Mouse (Mus musculus) right cerebral cortex, postnatal 4 days (tissue): Measurements from ENCODE around the gene Nek6.

Experiments used
- DNase-seq: peaks from one replicate; pipeline ENCODE4 v3.0.0-alpha.2; 2022

Nek6 gene

DNA sequence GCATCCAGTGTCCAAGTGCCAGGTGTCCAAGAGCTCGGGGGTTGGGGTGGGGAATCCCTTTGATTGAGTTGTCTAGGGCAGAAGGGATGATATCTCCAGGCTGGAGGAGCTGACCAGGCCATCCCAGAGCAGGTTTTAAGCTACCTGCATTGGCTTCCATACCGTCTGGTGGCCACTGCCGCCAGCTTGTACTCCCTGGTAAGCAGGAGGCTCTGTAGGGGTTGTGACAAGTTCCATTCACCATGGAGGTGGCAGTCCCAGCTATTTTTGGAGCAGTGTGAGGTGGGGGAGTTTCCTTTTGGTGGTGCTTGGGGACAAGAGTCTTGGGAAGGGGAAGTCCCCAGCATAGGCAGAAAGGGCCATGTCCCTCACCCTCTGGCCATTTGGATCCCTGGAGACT, 29.7 kb downstream of the Nek6 start:
- DNase-seq: no peak

DNA sequence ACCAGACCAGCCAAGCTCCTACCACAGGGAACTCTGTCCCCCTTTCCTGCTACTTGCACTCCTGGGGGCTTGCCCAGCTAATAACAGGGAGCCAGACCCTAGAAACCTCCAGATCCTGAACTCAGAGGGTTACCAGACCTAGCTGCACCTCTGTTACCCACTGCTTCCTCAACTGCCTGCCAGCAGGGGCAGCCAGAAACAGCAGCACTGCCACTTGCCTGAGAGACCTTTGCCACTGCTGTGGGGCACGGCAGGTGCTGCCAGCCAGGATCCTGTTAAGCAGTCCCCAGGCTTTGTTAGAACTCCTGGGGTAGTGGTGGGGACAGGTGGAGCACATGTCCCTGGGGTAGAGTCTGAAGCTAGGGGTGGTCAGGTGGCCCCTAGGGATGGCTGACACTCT, 30.1 kb downstream of the Nek6 start:
- DNase-seq: no peak

DNA sequence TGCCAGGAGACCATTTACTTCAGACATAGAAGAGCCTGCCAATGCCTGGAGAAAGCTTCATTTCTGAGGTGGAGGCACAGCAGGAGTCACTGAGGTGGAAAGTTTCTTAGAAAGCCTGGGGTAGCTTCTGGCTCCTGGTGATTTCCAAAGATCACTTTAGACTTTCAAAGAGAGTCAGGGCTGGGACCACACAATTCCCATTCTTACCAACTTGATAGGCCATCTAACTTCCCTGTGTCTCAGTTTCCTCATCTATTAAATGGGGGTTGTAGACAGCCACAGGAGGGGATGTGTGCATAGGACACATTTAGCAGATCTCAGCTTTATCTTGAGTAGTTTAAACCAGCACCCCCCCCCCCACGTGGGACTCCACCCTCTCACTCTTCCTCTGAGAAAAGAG, 30.9 kb downstream of the Nek6 start:
- no peak for DNase-seq

DNA sequence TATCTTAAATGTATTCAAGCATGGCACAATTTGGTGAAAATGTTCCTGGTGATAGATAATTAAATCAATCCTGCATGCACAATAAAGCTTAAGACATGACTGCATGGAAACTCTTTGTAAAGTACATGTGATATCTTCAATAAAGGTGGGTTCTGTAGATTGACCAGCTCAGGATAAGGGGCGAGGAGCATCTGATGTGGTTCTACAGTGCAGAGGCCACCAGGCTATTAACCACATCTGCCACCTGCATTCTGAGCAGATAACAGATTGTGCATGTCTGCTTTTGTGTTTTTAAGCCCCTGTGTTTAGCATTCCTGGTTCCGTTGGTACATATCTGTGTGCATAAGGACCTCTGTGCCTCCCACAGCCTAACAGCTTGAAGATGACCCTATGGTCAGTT, 31.7 kb downstream of the Nek6 start:
- DNase-seq: no peak

DNA sequence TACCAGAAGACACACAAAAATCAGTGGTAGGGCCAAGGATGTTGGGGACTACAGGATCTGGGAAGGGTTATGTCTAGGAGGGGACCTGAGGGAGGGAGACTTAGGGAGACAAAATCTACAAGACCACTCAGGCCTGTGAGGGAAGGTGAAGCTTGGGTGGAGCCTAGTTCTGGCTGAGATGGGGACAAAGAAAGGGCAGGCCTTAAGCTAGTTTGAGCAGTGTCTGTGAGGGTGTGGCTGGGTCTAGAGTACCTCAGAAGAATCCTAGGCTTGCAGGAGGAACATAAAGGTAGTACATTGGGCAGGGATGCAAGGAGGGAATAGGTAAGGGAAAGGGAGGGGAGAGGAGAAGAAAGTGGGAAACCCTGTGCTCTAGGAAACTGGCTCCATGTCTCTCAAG, 32.9 kb downstream of the Nek6 start:
- no peak for DNase-seq

DNA sequence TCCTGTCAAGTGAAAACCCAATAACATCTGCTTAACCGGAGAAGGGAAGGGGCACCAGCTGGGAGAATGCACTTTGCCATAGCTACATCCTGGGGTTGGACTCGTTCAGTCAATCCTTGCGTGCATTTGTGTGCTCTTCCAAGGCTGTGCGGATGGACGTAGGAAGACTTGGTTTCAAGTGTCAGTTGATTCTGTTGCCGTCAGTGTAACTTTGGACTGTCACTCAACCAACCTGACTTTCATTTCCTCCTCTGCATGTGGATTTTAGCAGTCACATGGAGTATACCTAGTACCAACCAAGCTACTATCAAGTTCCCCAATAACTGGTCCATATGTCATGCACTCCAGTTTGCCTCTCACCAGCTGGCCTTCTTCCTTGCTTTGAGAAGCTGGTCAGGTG, 33.5 kb downstream of the Nek6 start:
- DNase-seq: no peak

DNA sequence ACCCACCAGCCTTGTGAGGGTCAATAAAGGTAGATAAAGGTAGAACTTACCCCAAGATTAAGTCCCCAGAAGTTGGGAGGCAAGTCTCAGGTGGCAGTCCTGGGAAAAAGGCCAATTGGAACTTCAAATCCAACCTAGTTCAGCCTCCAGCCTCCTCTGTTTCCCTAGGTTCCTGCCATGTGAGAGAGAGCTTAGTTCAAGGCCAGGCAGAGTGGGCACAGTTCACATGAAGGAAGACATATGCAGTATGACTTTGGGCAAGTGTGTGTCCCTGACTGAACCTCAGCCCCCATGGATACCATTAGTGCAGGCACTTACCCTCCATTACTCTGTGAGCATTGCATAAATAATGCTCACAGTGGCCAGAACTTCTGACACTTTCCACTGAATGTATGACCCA, 34.3 kb downstream of the Nek6 start:
- no peak for DNase-seq

DNA sequence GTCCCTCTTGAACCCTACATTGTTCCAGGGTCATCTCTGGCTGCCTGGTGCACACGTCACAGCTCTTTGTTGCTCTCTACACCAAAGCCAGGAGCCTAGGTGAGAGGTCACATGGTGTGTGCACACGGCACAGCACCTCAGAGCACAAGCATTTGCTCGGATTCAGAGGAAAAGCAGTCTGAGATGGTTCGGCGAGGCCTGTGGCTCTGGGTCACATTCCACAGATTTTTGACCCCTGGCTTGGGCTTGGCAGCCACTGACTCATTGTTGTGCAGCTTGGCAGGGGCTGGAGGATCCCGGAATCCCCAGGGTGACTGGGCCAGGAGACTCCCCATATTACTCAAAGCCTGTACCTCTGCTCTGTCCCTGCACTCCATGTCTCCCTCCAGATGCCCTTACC, 34.8 kb downstream of the Nek6 start:
- DNase-seq: no peak

DNA sequence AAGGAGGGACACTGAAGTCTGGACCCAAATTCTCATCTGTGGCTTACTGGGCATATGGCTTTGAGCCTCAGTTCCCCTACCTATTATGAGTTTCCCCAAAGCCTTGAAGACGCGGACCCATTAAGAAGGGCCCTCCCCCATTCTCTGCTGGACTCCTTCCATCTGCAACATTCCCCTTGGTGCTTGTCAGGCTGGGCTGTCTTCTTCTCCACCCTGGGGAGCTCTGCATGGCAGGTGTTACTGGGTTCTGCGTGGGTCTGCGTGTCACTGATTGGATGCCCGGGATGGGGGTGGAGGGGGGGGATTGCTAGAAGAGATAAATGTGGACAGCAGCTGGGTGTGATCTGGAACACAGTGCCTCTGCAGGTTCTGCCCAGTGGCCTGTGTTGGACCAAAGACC, 35.3 kb downstream of the Nek6 start:
- no peak for DNase-seq

DNA sequence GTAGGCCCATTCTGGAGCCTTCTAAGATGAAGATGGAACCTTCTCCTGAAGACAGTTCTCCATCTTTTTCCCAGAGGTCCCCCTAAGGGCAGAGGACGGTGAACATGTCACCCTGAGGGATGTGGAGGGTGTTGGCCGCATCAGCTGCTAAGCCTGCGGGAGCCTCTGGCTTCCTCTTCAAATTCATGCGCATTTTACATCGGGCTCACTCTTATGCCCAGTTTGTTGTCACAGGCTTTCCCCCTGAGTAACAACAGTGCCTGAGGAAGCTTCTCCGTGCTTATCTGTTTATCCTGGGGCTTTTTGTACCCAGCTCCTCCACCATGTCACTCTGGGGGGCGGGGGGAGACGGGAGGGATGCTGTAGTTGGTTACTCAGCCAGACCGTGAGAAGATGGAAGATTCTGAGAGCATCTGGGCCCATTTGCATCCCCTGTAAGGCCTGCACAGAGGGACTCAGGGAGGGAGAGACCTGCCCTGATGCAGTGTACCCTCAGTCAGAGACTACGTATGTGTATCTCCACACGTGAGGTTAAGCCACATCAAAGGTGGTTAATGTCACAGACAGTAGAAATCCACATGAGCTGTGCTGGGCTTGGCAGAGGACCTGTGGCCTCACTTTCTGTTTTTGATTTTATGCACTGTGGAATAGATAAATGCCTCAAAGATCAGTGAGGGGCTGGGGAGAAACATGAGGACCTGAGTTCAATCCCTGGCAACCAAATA, 36.5 kb downstream of the Nek6 start:
- DNase-seq: no peak

DNA sequence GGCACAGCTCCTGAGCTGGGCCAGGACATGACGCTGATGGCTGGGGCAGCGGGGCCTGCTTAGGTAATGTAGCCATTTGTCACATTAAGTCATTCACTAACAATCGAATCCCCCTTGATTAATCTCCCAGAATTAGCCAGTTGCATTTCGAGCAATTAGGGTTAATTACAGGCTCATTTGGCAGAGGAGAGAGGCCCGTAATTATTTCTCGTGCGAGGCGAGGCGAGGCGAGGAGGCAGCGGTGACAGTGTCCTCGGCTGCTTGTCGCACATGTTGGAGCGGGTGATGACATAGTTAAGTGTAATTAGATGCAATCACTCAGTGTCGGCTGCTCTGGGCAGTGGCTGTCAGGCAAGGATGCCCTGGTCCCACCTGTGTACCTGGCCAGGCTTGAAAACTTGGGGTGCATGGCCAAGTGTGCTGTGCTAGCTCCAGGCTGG, 40.6 kb downstream of the Nek6 start:
- DNase-seq: no peak

DNA sequence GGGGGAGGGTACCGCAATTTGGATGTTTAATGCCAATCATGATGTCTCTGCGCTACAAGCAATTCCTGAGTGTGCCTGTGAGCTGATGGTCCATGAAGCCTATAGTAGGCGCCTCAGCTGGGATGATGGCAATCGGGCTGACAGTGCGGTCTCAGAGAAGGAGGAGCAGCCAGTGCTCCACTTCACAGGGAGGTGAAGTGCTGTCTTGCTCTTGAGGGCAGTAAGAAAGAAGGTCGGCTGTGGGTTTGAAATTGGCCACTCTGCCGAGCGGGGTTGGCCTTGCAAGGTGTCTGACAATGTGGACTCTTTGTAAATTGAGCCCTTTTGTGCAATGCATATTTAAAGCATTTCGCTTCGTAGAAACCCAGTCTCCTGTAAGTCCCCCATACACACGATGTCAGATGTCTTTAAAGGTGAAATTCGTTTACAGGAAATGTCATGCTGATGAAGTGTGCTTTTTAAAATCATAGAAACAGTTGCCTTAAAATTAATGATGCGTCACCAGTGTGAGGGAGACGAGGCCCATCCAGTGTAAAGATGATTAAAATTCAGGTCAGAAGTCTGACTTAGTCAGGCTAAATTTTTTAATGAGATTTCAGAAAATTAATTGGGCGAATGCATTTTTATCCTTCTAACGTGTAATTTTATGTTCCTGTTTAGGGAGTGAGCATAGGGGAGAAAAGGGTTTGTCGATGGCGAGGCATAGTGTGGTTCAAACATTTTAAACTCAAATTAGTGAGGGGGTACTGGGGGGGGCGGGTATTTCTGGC, 43.0 kb downstream of the Nek6 start:
- DNase-seq: no peak

DNA sequence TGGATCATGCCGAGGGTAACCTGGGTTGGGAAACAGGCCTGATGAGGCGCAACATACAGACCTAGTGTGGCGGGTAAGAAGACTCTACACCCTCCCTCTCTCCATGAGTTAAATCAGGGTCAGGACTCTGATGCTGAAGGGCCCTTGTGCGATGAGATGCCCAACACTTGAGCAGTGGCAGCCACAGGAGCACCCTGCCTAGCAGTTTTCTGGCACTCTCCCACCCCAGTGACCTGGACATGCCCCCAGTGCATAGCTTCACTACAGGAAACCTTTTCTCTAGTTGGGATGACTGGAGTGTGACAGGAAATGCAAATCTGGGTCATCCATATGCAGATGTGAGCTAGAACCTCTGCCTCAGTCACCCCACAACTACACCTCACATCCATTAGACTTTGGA, 44.2 kb downstream of the Nek6 start:
- DNase-seq: no peak

DNA sequence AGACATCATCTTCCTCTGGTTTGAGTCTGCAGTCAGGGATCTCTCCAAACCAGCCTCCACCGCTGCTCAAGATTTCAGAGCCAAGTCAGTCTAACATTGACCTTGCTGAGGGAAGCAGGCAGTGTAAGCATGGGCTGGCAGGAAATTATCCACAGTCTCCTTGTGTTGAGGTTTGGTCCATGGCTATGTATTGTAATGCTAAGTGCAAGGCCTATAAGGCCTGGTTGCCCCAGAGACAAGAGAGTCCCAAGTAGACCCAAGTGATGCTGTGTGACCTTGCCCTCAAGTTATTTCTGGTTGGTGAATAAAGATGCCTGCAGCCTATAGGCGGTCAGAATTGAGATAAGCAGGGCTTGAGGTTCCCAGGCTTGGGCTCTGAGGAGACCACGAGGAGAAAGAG, 45.3 kb downstream of the Nek6 start:
- DNase-seq: no peak

DNA sequence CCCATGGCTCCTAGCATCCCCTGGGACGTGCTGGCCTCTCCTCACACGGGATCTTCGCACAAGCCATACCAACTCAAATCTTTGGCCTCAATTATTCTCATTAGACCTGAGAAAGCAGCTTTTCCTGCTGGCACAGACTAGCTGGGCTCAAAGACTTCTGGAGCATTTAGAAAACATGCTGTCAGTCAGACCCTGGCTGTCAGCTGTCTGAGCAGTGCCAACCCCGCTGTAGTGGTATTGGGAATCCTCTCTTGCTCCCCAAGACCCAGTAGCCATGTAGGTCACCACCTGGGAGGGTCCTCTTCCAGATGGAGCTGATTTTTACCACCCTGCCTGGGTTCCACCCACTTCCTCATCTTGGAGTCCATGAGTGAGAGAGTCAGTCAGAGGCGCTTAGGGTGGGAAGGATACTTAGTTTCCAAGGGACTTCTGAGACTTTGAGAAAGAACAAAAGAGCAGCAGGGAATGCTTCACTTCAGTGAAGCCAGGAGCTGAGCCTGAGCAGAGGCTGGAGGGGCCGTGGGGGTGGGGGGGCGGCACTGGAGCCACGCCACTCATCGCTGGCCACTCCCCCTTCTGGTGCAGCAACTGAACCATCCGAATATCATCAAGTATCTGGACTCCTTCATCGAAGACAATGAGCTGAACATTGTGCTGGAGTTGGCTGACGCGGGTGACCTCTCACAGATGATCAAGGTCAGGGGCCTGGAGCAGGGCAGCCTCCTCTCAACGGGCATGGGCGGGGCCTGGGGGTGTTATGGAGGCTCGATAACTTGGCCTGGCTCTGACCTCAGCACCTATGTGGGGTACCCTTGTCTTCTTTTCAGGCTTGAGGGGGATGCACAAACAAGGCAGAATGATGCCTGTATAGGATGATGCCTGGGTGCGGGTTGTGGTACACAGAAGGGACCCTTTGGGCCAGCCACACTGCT, 49.1 kb downstream of the Nek6 start:
- no peak for DNase-seq

DNA sequence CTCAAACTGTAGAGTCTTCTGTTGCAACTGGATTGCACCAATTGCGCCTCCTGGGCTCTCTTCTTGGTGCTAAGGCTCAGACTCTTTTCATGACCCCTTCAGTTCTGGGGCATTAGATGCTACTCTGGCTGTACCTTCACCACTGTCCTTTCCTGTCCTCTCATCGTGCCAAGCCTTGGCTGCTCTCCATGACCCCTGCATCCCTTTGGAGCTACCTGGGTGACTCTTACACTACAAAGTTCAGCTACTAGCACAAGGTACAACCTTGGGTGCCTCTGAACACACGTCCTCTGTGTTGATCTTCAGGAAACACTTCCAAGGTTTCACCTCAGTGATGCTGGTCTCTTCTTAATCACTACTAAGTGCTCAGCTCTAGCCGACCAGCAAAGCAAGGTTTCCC, 51.2 kb downstream of the Nek6 start:
- no peak for DNase-seq

DNA sequence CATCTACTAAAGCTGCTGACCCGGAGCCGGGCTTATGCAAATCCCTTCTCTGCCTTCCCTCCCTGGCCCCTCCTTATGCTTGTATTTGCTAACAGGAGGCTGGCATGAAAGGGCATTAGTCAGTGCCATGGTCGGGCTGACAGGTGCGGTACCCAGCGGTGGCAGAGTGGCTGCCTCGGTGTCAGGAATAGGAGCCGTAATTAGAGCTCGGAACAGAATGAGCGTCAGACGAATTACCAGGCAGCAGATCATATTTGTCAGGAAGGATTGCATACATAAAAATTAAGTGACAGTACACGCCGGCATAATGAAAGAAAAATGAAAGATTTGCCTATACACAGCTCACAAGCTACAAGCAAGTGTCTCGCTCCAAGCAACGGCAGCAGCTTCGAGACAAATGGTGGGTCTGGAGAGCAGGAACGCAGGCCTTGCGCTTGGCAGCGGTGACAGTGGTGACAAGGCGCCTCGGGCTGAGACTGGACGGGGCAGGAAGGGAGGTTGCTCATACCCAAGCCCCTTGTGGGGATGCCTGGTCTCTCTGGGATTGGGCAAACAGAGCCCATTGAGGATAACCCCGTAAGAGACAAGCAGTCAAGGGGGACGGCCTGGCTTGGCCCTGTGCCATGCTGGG, 60.6 kb downstream of the Nek6 start:
- DNase-seq: peak; percentile 26

DNA sequence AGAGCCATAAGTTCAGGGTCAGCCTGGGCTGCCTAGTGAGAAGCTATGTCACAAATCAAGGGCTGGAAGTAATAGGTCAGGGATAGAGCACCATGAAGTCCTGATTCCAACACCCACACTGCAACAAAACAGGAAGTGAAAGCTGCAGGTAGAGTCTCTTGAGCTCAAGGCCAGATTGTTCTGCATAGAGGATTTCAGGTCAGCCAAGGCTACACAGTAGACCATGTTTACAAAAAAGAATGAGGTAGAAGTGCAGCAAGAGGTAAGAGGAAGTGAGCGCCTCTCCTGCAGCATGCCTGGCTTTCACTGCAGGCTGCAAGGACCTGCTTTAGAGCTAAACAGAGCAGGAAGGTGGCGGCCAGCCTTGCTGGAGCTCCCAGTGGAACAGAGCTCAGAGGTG, 63.3 kb downstream of the Nek6 start:
- no peak for DNase-seq

DNA sequence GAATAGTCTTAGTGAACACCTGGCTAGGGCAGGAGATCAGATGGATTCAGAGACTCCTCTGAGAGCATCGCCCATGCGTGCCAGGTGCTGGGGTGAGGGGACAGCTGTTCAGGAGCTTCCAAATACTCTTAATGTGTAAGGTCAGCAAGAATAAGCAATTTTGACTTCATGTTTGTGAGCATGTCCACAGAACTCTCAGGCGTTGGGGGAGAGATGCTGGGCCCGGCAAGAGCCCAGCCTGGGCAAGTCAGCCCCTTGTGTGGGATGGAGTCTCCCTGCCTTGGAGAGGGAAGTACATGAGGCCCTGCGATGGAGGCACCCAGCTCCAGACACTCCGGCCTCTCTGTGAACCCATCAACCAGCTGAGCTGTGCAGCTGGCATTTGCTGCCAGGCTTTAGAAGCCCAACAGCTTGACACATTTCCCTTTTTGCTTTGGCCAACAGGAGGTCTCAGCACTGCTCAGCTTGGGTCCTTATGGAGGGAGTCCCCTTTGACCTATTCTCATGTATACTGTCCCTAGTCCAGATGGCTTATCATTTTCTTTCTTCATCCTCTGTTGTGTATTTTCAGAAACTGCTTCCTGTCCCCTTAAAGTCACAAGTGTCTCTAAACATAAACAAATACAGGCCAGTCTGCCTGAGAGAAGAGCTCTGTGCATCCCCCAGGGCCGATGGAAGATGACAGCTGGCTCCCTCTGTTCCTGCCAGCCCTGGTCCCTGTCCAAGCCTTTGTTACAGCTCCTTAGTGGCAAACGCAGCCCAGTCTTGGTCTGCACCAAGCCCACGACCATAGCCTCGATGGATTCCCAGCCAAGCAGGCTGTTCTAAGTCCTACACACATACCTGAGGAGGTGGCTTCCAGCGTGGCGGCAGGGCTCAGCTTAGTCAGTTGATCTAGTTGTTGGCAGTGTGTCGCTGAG, 67.4 kb downstream of the Nek6 start:
- peak; percentile 46 for DNase-seq

DNA sequence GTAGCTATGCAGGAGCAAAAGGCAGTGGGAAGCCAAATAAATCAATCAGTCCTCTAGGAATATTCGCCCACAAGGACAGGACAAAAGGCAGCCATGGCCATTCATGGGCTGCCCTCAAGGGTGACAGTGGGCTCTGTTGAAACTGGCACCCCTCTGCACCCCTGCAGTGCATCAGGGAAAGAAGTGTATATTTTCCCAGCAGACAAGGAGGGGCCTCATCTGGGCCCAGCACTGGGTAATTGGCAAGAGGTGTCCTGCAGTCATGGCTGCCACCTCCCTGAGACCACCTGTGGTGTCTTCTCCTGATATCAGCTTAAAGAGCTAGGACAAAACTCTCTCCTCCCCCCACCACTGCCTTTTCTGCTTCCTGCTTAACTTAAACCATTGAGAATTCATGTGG, 68.1 kb downstream of the Nek6 start:
- DNase-seq: no peak

DNA sequence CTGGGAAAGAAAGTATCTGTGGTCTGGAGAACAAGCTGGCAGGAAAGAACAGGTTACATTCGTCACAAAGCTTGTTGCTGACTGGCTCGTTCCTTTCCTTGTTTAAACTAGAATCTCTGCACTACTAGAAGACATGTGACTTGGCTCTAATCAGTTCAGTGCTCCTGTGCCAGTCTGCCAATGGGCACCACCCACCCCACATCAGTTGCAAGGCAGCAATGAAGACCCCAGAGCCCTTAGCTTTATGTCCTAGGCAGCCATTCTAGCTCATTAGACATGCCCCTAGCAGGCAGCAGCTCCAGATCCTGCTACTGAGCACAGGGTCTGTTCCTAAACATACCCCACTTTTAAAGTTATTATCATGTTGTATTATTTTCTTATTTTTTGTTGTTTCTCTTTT, 72.5 kb downstream of the Nek6 start:
- no peak for DNase-seq
